Mouse (Mus musculus) embryonic facial prominence, embryonic 10.5 days (tissue): Measurements from ENCODE around the gene Mettl22. TPM values are rescaled to one million over a fixed set of nuclear protein-coding genes. Genes with fewer than 3 reads are reported as not detected.

Experiments used
- DNase-seq: peaks from one replicate; pipeline ENCODE4 v3.0.0-alpha.2; 2017; ENCODE audit warnings: low spot score
- H3K27ac ChIP-seq: fragments of 300-500 bp; sonication (generic); replicated peaks from 2 replicates; pipeline ENCODE4 v1.5.1; 2016; ENCODE audit warnings: mild to moderate bottlenecking
- H3K27me3 ChIP-seq: fragments of 300-500 bp; sonication (generic); replicated peaks from 2 replicates; pipeline ENCODE4 v1.6.1; 2016; ENCODE audit warnings: low read depth, mild to moderate bottlenecking; ENCODE audit not compliant: poor library complexity, severe bottlenecking
- H3K36me3 ChIP-seq: fragments of 300-500 bp; sonication (generic); replicated peaks from 2 replicates; pipeline ENCODE4 v1.6.1; 2016; ENCODE audit warnings: mild to moderate bottlenecking, moderate library complexity
- H3K4me1 ChIP-seq: fragments of 300-500 bp; sonication (generic); 2 replicates; pipeline ENCODE4 v1.6.1; 2016
- H3K4me3 ChIP-seq: fragments of 300-500 bp; sonication (generic); 2 replicates; pipeline ENCODE4 v1.5.1; 2016; ENCODE audit warnings: mild to moderate bottlenecking, moderate library complexity
- H3K9me3 ChIP-seq: fragments of 300-500 bp; sonication (generic); 2 replicates; pipeline ENCODE4 v1.6.1; 2016; ENCODE audit warnings: mild to moderate bottlenecking
- WGBS: fragments of 180-500 bp; shearing (Covaris S2); methylation state at CpG from one replicate; pipeline ENCODE4 v1.1.7; 2016; 5-methylcytosine and 5-hydroxymethylcytosine counted together
- polyA plus RNA-seq: library from polyadenylated mRNA; unstranded; fragments of >200 nt; fragmentation: Nextera tagmentation; extraction: Ambion mirVana; gene quantifications from 2 replicates; pipeline ENCODE4 v1.2.1, GENCODE M21; 2016

Gene Mettl22
- 19.8 and 23.8 TPM in 2 replicates for polyA plus RNA-seq

DNA sequence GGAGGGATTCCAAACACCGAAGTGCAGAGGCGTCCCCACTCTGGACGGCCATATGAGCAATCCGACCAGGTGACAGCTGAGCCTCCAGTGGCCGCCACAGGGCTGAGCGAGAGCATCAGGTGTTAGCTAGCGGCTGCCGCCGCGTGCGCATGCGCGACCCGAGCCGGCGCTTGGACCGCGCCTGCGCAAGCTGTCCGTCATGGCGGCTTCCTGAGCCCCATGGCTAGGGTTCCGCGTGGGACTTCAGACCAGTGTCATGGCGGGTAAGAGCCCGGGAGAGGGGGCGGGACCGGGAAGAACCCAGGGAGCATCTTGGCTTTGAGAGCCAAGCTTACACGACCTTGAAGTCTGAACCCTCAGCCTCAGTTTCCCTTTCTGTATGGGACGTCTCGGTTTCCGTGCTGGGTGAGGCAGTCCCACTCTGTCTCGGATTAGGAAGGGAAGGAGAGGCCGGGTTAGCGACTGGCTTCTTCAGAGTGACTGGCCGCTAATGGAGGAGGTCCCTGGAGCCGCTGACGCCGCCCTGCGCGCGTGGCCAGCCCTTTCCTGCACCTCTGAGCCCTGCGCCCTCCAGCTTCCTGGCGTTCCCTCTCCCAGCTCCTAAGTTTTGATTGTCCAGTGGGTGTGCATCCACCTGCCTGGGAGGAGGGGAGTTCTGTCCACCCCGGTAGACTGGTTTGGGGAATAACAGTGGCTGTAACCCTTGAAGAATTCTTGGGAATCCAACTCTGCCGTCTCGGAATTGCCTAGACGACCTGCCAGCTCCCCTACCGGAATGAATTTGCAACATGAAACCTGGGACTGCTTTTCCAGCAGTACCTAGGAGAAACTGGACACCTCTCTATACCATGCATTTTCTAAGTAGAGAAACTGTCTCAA is at the start of gene Mettl22:
TSS of gene Mettl22 (plus strand) at position 186 of the 879 bp plus-strand sequence.
- DNase-seq: peak; percentile 95
- under 1% methylated on average over 48 of the region's 48 CpGs for WGBS
- Histone ChIP-seq H3K27ac (peak within 1 kb of the TSS; percentile 93), H3K4me1 (peaks cover 15% of the 10 kb centered on the region), H3K27me3 (no peaks in the 10 kb centered on the region; the same call in 1 of the 2 replicates), H3K4me3 (peak within 1 kb of the TSS; percentile 85), H3K9me3 (no peaks in the 10 kb centered on the region), H3K36me3 (peaks cover 14% of the 10 kb centered on the region)

DNA sequence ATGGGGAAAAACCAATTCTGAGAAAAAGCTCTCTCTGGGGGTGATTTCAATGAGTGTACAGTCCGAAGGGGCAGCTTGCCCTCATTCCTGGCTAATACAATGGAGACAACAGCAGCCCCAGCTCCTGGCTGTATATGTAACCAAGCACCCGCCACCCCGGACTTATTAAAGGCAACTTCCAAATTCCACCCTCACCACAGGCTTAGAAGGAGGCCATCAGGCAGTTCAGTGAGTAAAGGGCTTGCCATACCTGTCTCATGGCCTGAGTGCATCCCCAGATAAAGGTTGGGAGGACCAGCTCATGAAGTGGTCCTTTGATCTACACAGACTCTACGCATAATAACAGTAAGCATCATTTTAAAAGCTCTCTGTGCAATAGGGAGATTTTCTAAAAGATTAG is 49.7 kb upstream of the Mettl22 start:
- no peaks in the 10 kb centered on the region for H3K36me3 ChIP-seq
- H3K27me3 ChIP-seq: peaks cover 50% of the 10 kb centered on the region
- H3K4me3 ChIP-seq: no peak overlapping the region
- WGBS: 82% methylated on average over 4 of the region's 4 CpGs
- H3K4me1 ChIP-seq: peaks cover 10% of the 10 kb centered on the region
- H3K9me3 ChIP-seq: no peaks in the 10 kb centered on the region
- H3K27ac ChIP-seq: no peak overlapping the region
- no peak for DNase-seq

DNA sequence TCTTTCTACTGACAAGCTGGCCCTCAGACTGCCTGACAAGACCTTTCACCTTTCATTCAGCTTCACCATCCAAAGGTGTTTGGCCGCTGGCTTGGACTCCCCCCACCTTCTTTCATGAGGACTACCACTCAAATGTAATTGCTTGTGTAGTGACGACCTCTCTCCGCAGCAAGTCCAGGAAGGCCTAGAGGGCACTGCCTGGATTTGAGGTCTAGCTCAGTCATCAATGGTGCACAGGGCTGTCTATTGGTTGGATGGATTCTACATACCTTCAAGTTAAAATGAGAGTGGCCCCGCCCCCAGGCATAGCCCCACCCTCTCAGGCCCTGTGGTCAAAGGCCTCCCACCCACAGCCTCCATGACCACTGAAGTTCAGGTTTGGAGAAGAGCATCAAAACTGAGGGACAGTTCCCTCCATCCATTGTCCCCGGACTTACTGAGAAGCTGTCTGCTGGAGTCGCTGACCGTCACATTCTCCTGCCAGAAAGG is 46.9 kb upstream of the Mettl22 start:
- peaks cover 65% of the 10 kb centered on the region for H3K27me3 ChIP-seq
- H3K4me1 ChIP-seq: peaks cover 10% of the 10 kb centered on the region
- no peaks in the 10 kb centered on the region for H3K9me3 ChIP-seq
- H3K36me3 ChIP-seq: no peaks in the 10 kb centered on the region
- H3K27ac ChIP-seq: no peak overlapping the region
- H3K4me3 ChIP-seq: no peak overlapping the region
- DNase-seq: no peak
- WGBS: 40% methylated on average over 7 of the region's 7 CpGs

DNA sequence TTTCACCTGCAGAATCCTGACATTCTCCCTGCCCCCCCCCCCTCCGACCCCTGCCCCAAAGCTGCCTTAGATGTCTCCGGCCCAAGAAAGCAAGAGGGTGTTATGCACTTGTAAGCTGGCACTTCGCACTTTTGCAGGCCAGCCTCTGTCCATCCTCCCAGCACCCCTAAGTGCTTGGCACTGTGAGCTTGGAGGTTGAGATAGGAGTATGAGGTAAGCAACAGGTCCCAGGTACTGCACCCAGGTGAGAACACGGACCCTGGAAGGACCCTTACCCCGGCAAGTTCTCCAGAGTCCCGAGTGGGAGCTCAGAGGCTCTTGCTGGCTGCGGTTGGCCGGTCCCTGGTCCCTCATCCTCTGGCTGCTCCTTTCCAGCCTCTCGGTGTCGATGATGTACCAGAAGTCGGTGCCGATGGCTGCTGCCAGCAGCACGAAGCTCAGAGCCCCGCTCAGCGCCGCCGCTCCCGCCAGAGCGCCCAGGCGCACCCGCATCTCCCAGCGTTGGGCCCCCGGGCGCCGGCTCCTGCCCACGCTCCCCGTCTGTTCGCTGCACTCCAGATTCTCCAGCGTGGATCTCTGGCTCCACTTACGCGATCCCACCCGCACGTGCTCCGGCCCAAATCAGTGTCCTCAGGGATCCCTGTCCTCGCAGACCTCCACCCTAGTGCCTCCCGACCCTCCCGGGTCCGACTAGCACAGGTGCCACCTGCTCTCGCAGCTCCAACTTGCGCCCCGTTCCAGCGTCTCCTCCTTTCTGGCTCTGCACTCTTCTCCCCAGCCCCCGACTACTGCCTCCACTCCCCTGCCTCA is 46.2 kb upstream of the Mettl22 start:
- H3K27ac ChIP-seq: no peak overlapping the region
- DNase-seq: peak; percentile 25
- H3K36me3 ChIP-seq: no peaks in the 10 kb centered on the region
- WGBS: 6% methylated on average over 43 of the region's 43 CpGs
- H3K4me3 ChIP-seq: peak overlapping the region; percentile 54
- H3K4me1 ChIP-seq: peaks cover 10% of the 10 kb centered on the region
- no peaks in the 10 kb centered on the region for H3K9me3 ChIP-seq
- peaks cover 65% of the 10 kb centered on the region for H3K27me3 ChIP-seq

DNA sequence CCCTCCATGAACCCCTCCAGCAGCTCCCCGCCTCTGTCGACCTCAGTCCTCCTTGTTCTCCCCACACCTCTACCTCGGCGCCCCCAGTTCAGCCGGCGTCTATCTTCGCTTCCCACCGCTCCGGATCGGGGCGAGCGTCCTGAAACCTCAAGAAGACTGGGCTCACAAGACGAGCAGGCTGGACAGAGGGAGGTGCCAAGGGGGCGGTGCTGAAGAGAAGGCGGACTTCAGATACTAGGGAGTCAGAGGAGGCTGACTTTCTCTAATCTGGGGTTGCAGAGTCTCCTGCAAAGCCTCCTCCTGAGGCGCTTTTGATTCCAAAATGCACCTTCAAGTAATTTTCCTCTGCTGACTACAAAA is 45.6 kb upstream of the Mettl22 start, which contains the start of gene Tmem114:
TSS of gene Tmem114 (minus strand) at position 166 of the 360 bp plus-strand sequence.
- no peaks in the 10 kb centered on the region for H3K9me3 ChIP-seq
- peaks cover 10% of the 10 kb centered on the region for H3K4me1 ChIP-seq
- H3K27me3 ChIP-seq: peaks cover 65% of the 10 kb centered on the region
- H3K36me3 ChIP-seq: no peaks in the 10 kb centered on the region
- H3K27ac ChIP-seq: no peak within 1 kb of the TSS
- H3K4me3 ChIP-seq: peak within 1 kb of the TSS; percentile 54
- 1% methylated on average over 16 of the region's 16 CpGs for WGBS
- peak; percentile 26 for DNase-seq

DNA sequence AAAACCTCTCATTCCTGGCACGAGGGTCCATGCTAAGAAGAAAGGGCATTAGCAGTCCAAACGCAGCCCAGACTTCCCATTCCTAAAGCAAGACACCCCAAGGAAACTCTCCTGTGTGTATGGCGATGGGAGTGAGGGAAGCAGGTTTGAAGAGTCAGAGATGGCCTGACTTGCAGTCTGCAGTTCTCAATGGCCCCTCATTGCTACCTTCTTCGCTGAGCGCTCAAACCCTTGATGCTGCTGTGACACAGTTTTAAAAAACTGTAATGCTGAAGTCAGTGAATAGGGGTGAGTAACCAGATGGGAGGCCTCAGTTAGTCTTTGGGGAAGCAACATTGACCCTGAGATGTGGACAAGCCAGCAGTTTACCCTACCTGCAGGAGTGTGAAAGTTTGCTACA is 44.9 kb upstream of the Mettl22 start:
- H3K9me3 ChIP-seq: no peaks in the 10 kb centered on the region
- no peaks in the 10 kb centered on the region for H3K36me3 ChIP-seq
- peaks cover 10% of the 10 kb centered on the region for H3K4me1 ChIP-seq
- DNase-seq: no peak
- H3K27ac ChIP-seq: no peak overlapping the region
- H3K4me3 ChIP-seq: no peak overlapping the region
- peaks cover 62% of the 10 kb centered on the region for H3K27me3 ChIP-seq
- 80% methylated on average over 5 of the region's 5 CpGs for WGBS

DNA sequence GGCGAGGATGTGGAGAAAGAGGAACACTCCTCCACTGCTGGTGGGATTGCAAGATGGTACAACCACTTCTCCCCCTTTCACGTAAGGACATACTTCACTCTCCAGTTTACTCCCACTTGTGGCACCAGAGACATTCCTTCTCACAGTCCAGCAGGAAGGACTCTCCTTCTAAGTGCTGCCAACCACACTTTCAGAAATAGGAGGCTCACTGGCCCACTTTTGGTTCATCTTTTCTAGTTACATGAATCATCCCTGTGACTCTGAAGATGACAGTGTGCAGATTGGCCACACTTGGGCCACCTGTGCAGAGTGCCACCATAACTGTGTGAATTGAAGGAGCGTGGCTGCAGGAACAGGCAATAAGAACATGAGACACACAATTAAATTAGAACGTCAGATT is 41.1 kb upstream of the Mettl22 start:
- Histone ChIP-seq H3K27me3 (peaks cover 27% of the 10 kb centered on the region), H3K36me3 (no peaks in the 10 kb centered on the region), H3K4me1 (peaks cover 5% of the 10 kb centered on the region), H3K4me3 (no peak overlapping the region), H3K27ac (no peak overlapping the region), H3K9me3 (no peaks in the 10 kb centered on the region)
- no peak for DNase-seq
- WGBS: 84% methylated on average over 4 of the region's 4 CpGs

DNA sequence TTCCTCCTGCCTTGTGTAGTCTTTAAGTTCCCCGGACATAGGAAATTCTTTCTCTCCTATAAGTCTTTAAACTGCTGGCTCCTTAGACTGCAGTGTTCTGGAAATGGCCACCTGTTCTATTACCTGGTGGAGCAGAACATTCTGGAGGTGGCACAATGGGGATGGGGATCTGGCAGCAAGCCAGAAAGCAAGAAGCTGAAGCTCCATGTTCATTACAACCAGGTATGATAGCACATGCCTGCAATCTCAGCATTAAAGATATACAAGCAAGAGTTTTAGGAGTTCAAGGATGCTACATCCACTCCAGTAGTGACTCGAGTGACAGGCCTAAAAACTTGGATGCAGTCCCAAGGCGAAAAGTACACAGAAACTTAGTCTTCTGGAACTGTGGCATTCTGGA is 38.0 kb upstream of the Mettl22 start:
- H3K27me3 ChIP-seq: no peaks in the 10 kb centered on the region; the same call in 1 of the 2 replicates
- no peak overlapping the region for H3K4me3 ChIP-seq
- no peak for DNase-seq
- WGBS: 84% methylated on average over 3 of the region's 3 CpGs
- no peaks in the 10 kb centered on the region for H3K36me3 ChIP-seq
- H3K9me3 ChIP-seq: no peaks in the 10 kb centered on the region
- H3K4me1 ChIP-seq: no peaks in the 10 kb centered on the region
- H3K27ac ChIP-seq: no peak overlapping the region

DNA sequence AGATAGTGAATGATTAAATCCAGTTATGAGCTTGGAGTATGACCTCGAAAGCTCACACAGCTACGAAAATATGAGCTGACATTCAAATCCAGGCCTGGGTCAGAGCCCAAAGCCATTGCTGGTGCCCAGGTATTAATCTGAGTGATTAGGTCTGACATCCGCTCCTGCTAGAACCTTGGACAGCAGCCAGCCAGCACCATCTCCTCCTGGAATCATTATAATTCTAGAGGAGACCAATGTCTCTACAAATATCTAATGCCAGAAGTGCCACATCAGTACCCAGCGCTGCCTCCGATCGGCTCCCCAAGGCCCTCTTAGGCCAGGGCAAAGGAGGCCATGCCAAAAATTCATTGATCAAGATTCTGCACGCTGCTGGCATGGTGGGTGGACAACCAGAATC is 25.7 kb upstream of the Mettl22 start:
- H3K4me3 ChIP-seq: no peak overlapping the region
- WGBS: 82% methylated on average over 7 of the region's 7 CpGs
- no peak overlapping the region for H3K27ac ChIP-seq
- no peak for DNase-seq
- no peaks in the 10 kb centered on the region for H3K9me3 ChIP-seq
- H3K27me3 ChIP-seq: no peaks in the 10 kb centered on the region
- H3K4me1 ChIP-seq: no peaks in the 10 kb centered on the region
- no peaks in the 10 kb centered on the region for H3K36me3 ChIP-seq

DNA sequence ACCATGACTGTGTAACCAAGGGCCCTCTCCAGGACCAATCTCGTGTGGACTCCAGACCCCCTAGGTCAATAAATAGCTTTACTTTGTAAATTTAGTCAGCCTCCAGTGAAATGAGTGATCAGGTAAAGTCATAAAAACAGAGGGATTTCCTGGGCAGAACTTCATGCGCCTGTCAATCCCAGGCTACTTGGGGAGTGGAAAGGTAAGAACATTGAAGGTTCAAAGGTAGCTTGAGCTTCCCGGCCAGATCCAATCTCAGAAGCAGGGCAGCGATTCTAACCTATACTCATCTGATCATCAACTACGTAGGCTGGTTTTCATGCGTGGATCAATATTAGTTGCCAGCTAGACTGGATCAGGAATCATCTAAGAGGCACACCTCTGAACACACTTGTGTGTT is 24.3 kb upstream of the Mettl22 start:
- no peaks in the 10 kb centered on the region for H3K36me3 ChIP-seq
- H3K4me3 ChIP-seq: no peak overlapping the region
- no peaks in the 10 kb centered on the region for H3K4me1 ChIP-seq
- no peak overlapping the region for H3K27ac ChIP-seq
- DNase-seq: no peak
- H3K27me3 ChIP-seq: no peaks in the 10 kb centered on the region
- WGBS: 89% methylated on average over 6 of the region's 6 CpGs
- H3K9me3 ChIP-seq: no peaks in the 10 kb centered on the region

DNA sequence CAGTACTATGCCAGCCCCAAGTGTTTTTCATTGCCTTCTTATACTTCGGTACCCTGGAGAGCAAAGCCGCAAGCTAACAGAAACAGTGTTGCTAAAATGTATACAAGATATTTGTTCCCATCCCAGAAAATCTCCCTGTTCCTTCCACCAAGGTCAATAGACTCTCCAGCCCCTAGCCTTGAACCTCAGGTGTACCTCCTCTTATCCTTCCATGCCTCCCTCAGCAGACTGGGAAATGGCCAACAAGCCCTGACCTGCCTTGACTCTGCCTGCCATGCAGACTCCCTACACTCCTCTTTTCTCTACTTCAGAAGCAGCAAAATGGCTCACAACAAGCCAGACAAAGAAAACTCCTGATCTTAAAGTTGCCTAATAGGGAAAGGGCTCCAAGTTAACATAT is 17.3 kb upstream of the Mettl22 start:
- DNase-seq: no peak
- Histone ChIP-seq H3K4me1 (peaks cover 6% of the 10 kb centered on the region; the same call in 1 of the 2 replicates), H3K9me3 (no peaks in the 10 kb centered on the region), H3K36me3 (no peaks in the 10 kb centered on the region), H3K27me3 (peaks cover 7% of the 10 kb centered on the region), H3K27ac (no peak overlapping the region), H3K4me3 (no peak overlapping the region)
- 99% methylated on average over 2 of the region's 2 CpGs for WGBS

DNA sequence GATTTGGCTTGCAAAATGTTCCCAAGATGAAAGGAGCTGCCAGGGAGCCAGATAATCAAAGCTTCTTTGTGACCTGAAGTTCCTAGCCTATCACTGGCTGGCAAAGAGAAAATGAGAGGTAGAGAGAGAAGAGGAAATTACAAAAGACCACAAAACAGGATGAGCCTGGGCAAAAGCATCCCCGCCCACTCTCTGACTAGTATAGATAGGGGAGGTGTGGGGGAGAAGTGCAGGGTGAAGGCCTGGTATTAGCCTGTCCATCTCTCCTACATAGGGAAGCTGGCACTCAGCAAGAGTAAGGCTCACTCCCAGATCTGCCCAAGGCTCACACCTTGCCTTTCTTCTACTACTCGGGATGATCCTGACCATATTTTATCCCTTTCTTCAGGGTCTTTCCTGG is 15.4 kb upstream of the Mettl22 start:
- H3K27me3 ChIP-seq: peaks cover 7% of the 10 kb centered on the region
- no peak for DNase-seq
- no peaks in the 10 kb centered on the region for H3K9me3 ChIP-seq
- no peaks in the 10 kb centered on the region for H3K36me3 ChIP-seq
- no peak overlapping the region for H3K27ac ChIP-seq
- WGBS: 55% methylated on average over 2 of the region's 2 CpGs
- H3K4me3 ChIP-seq: no peak overlapping the region
- H3K4me1 ChIP-seq: peaks cover 6% of the 10 kb centered on the region; the same call in 1 of the 2 replicates
